Mouse (Mus musculus) testis, adult 2 months (tissue): ENCODE results near the gene Arhgef28.

ENCODE experiments used
- CTCF ChIP-seq: fragments of 200-500 bp; IDR thresholded peaks from 2 replicates; pipeline ENCODE4 v1.5.1; 2012; ENCODE audit warnings: low read depth, mild to moderate bottlenecking, inconsistent platforms, low read length, moderate library complexity; ENCODE audit not compliant: control insufficient read depth, insufficient read depth, insufficient replicate concordance
- POLR2A ChIP-seq: fragments of 200-500 bp; IDR thresholded peaks from 2 replicates; pipeline ENCODE4 v1.6.1; 2012; ENCODE audit warnings: low read depth, mild to moderate bottlenecking, inconsistent platforms, low read length, moderate library complexity; ENCODE audit not compliant: control insufficient read depth

DNA sequence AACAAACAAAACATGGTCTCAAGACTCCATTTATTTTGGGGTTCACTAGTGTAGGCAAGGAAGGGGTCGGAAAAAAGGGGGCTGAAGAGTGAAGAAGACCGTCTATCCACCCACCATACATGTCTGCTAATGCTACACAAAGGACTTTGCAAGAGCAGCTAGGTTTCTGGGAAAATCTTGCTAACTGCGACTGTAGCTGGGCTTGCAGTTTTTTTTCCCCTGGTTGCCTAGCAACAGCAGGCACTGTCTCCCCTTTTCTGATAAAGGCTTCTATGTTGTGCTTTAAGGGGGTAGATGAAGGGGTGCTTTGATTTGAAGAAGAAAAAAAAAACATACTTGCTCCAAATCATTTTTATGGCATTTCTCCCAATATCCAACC, 305.9 kb downstream of the Arhgef28 start:
- TF ChIP-seq POLR2A, result no peak
- no peak for TF ChIP-seq CTCF
